Mouse (Mus musculus) forebrain, embryonic 11.5 days (tissue): ENCODE measurements around the gene Fbxo42. TPM values are rescaled to one million over a fixed set of nuclear protein-coding genes. Genes with fewer than 3 reads are reported as not detected.
"Not testable (repeated sequence)": the region's sequence is repeated elsewhere in the genome, so short reads cannot be mapped to it uniquely, and the experiment has no call there.

ENCODE experiments used
- ATAC-seq: fragments of 200-750 bp; cut with Nextera tagmentation; replicated peaks from 2 replicates; pipeline ENCODE4 v1.8.0; 2017; ENCODE audit warnings: moderate TSS enrichment; ENCODE audit not compliant: low FRiP score
- DNase-seq: peaks from one replicate; pipeline ENCODE4 v3.0.0-alpha.2; 2017; ENCODE audit warnings: low spot score
- H3K27ac ChIP-seq: fragments of 300-500 bp; sonication (generic); 2 replicates; pipeline ENCODE4 v1.5.1; 2014; ENCODE audit warnings: low read depth, low read length
- H3K27me3 ChIP-seq: fragments of 300-500 bp; sonication (generic); 2 replicates; pipeline ENCODE4 v1.6.1; 2014; ENCODE audit warnings: mild to moderate bottlenecking, low read length, mixed read lengths; ENCODE audit not compliant: control insufficient read depth, insufficient read depth
- H3K36me3 ChIP-seq: fragments of 300-500 bp; sonication (generic); 2 replicates; pipeline ENCODE4 v1.6.1; 2014; ENCODE audit warnings: mild to moderate bottlenecking, low read length, moderate library complexity, mixed read lengths; ENCODE audit not compliant: control insufficient read depth, insufficient read depth
- H3K4me1 ChIP-seq: fragments of 300-500 bp; sonication (generic); replicated peaks from 2 replicates; pipeline ENCODE4 v1.6.1; 2014; ENCODE audit warnings: low read length, mixed read lengths; ENCODE audit not compliant: control insufficient read depth, insufficient read depth
- H3K4me2 ChIP-seq: fragments of 300-500 bp; sonication (generic); 2 replicates; pipeline ENCODE4 v1.6.1; 2014; ENCODE audit warnings: low read depth, mild to moderate bottlenecking, low read length, moderate library complexity, mixed read lengths; ENCODE audit not compliant: severe bottlenecking
- H3K4me3 ChIP-seq: fragments of 300-500 bp; sonication (generic); 2 replicates; pipeline ENCODE4 v1.5.1; 2014; ENCODE audit warnings: low read depth, low read length
- H3K9ac ChIP-seq: fragments of 300-500 bp; sonication (generic); 2 replicates; pipeline ENCODE4 v1.6.1; 2014; ENCODE audit warnings: low read length
- H3K9me3 ChIP-seq: fragments of 300-500 bp; sonication (generic); 2 replicates; pipeline ENCODE4 v1.6.1; 2016; ENCODE audit warnings: low read length, mixed read lengths; ENCODE audit not compliant: control insufficient read depth
- WGBS: fragments of 180-500 bp; shearing (Covaris S2); extraction: QIAGEN DNeasy Blood & Tissue Kit; methylation state at CpG from one replicate; pipeline ENCODE4 v1.1.7; 2014; 5-methylcytosine and 5-hydroxymethylcytosine counted together
- polyA plus RNA-seq: library from polyadenylated mRNA; unstranded; fragments of >200 nt; fragmentation: Nextera tagmentation; extraction: Ambion mirVana; gene quantifications from 2 replicates; pipeline ENCODE4 v1.2.1, GENCODE M21; 2014

Gene Fbxo42
- polyA plus RNA-seq, 1 experiment from 2014 or later: 31.6 TPM

GRCm38 (mm10) chr4:141131531-141132061 is 16.1 kb upstream of the Fbxo42 start:
- ATAC-seq (no peak), DNase-seq (no peak)
- no peaks in the 10 kb centered on the region for H3K36me3 ChIP-seq
- no peak overlapping the region for H3K9ac ChIP-seq
- H3K4me2 ChIP-seq: no peak overlapping the region
- peaks cover 23% of the 10 kb centered on the region for H3K4me1 ChIP-seq
- H3K4me3 ChIP-seq: no peak overlapping the region
- H3K9me3 ChIP-seq: no peaks in the 10 kb centered on the region
- no peaks in the 10 kb centered on the region for H3K27me3 ChIP-seq
- WGBS: 75% methylated on average over 5 of the region's 5 CpGs
- 0 out of 2 replicates have a peak overlapping the region, but pooled peaks have one; percentile 18 for H3K27ac ChIP-seq

- WGBS: 58% methylated on average over 8 of the region's 8 CpGs
- Histone ChIP-seq H3K4me1 (peaks cover 23% of the 10 kb centered on the region), H3K9me3 (no peaks in the 10 kb centered on the region), H3K4me2 (no peak overlapping the region), H3K27ac (0 out of 2 replicates have a peak overlapping the region, but pooled peaks have one; percentile 18), H3K4me3 (no peak overlapping the region), H3K27me3 (no peaks in the 10 kb centered on the region), H3K36me3 (no peaks in the 10 kb centered on the region), H3K9ac (no peak overlapping the region)
- DNase-seq (no peak), ATAC-seq (no peak)
Measured at GRCm38 (mm10) chr4:141132191-141132590, 15.5 kb upstream of the Fbxo42 start.

GRCm38 (mm10) chr4:141133227-141133626 is 14.5 kb upstream of the Fbxo42 start:
- peaks cover 25% of the 10 kb centered on the region for H3K4me1 ChIP-seq
- no peaks in the 10 kb centered on the region for H3K36me3 ChIP-seq
- DNase-seq: no peak
- WGBS: 63% methylated on average over 8 of the region's 8 CpGs
- H3K4me3 ChIP-seq: no peak overlapping the region
- no peaks in the 10 kb centered on the region for H3K9me3 ChIP-seq
- H3K4me2 ChIP-seq: no peak overlapping the region
- no peaks in the 10 kb centered on the region for H3K27me3 ChIP-seq
- no peak overlapping the region for H3K9ac ChIP-seq
- no peak for ATAC-seq
- H3K27ac ChIP-seq: no peak overlapping the region

GRCm38 (mm10) chr4:141134031-141134441 is 13.7 kb upstream of the Fbxo42 start:
- H3K27ac ChIP-seq: peak overlapping the region; percentile 61; the same call in 1 of the 2 replicates
- DNase-seq: peak; percentile 68
- peak; percentile 51 for ATAC-seq
- peak overlapping the region; percentile 2; the same call in 1 of the 2 replicates for H3K4me2 ChIP-seq
- peaks cover 25% of the 10 kb centered on the region for H3K4me1 ChIP-seq
- no peak overlapping the region for H3K4me3 ChIP-seq
- no peaks in the 10 kb centered on the region for H3K36me3 ChIP-seq
- 6% methylated on average over 8 of the region's 8 CpGs for WGBS
- peak overlapping the region; percentile 31 for H3K9ac ChIP-seq
- no peaks in the 10 kb centered on the region for H3K9me3 ChIP-seq
- H3K27me3 ChIP-seq: no peaks in the 10 kb centered on the region

- peak overlapping the region; percentile 2; the same call in 1 of the 2 replicates for H3K4me2 ChIP-seq
- peak overlapping the region; percentile 61; the same call in 1 of the 2 replicates for H3K27ac ChIP-seq
- no peaks in the 10 kb centered on the region for H3K36me3 ChIP-seq
- ATAC-seq (no peak), DNase-seq (no peak)
- 72% methylated on average over 20 of the region's 20 CpGs for WGBS
- peaks cover 25% of the 10 kb centered on the region for H3K4me1 ChIP-seq
- H3K4me3 ChIP-seq: no peak overlapping the region
- H3K9me3 ChIP-seq: no peaks in the 10 kb centered on the region
- H3K27me3 ChIP-seq: no peaks in the 10 kb centered on the region
- H3K9ac ChIP-seq: 0 out of 2 replicates have a peak overlapping the region, but pooled peaks have one; percentile 9
Measured at GRCm38 (mm10) chr4:141134751-141135530, 12.8 kb upstream of the Fbxo42 start.

- no peak for ATAC-seq
- no peak for DNase-seq
- Histone ChIP-seq H3K4me1 (peaks cover 25% of the 10 kb centered on the region), H3K27ac (no peak overlapping the region), H3K4me3 (no peak overlapping the region), H3K36me3 (no peaks in the 10 kb centered on the region), H3K4me2 (no peak overlapping the region), H3K9ac (no peak overlapping the region), H3K9me3 (no peaks in the 10 kb centered on the region), H3K27me3 (no peaks in the 10 kb centered on the region)
- 83% methylated on average over 7 of the region's 7 CpGs for WGBS
Measured at GRCm38 (mm10) chr4:141136126-141136525, 11.6 kb upstream of the Fbxo42 start.

GRCm38 (mm10) chr4:141137740-141138139 is 10.0 kb upstream of the Fbxo42 start:
- not testable (repeated sequence) for H3K9me3 ChIP-seq, H3K27ac ChIP-seq, ATAC-seq, DNase-seq, H3K9ac ChIP-seq, H3K36me3 ChIP-seq, H3K27me3 ChIP-seq, H3K4me2 ChIP-seq, H3K4me3 ChIP-seq
- H3K4me1 ChIP-seq: peaks cover 16% of the 10 kb centered on the region; the same call in 1 of the 2 replicates
- 92% methylated on average over 1 of the region's 3 CpGs for WGBS

- no peaks in the 10 kb centered on the region for H3K9me3 ChIP-seq
- peaks cover 16% of the 10 kb centered on the region; the same call in 1 of the 2 replicates for H3K4me1 ChIP-seq
- no peaks in the 10 kb centered on the region for H3K27me3 ChIP-seq
- peak overlapping the region; percentile 91 for H3K27ac ChIP-seq
- peak overlapping the region; percentile 80 for H3K9ac ChIP-seq
- 4% methylated on average over 29 of the region's 29 CpGs for WGBS
- DNase-seq (no peak), ATAC-seq (0 out of 2 replicates have a peak, but pooled peaks have one; percentile 0)
- H3K4me3 ChIP-seq: peak overlapping the region; percentile 72
- no peaks in the 10 kb centered on the region for H3K36me3 ChIP-seq
- H3K4me2 ChIP-seq: peak overlapping the region; percentile 97
Measured at GRCm38 (mm10) chr4:141138425-141139115, 9.1 kb upstream of the Fbxo42 start.
